Mouse (Mus musculus) forebrain, postnatal 0 days (tissue): ENCODE results near the gene Ift80. TPM values are rescaled to one million over a fixed set of nuclear protein-coding genes. Genes with fewer than 3 reads are reported as not detected.

Source experiments
- ATAC-seq: fragments of 200-750 bp; cut with Nextera tagmentation; 2 replicates; pipeline ENCODE4 v1.8.0; 2017; ENCODE audit warnings: mild to moderate bottlenecking, moderate library complexity
- DNase-seq: peaks from one replicate; pipeline ENCODE4 v3.0.0-alpha.2; 2015
- H3K27ac ChIP-seq: fragments of 300-500 bp; sonication (generic); 2 replicates; pipeline ENCODE4 v1.5.1; 2014; ENCODE audit warnings: low read depth, mild to moderate bottlenecking, antibody characterized with exemption, low read length, moderate library complexity, mixed read lengths
- H3K27me3 ChIP-seq: fragments of 300-500 bp; sonication (generic); 2 replicates; pipeline ENCODE4 v1.6.1; 2014; ENCODE audit warnings: mild to moderate bottlenecking, low read length, mixed read lengths; ENCODE audit not compliant: insufficient read depth
- H3K36me3 ChIP-seq: fragments of 300-500 bp; sonication (generic); 2 replicates; pipeline ENCODE4 v1.6.1; 2014; ENCODE audit warnings: mild to moderate bottlenecking, moderate library complexity; ENCODE audit not compliant: insufficient read depth
- H3K4me1 ChIP-seq: fragments of 300-500 bp; sonication (generic); 2 replicates; pipeline ENCODE4 v1.6.1; 2014; ENCODE audit warnings: antibody characterized with exemption; ENCODE audit not compliant: insufficient read depth
- H3K4me2 ChIP-seq: fragments of 300-500 bp; sonication (generic); 2 replicates; pipeline ENCODE4 v1.6.1; 2014; ENCODE audit warnings: low read depth, mild to moderate bottlenecking, moderate library complexity
- H3K4me3 ChIP-seq: fragments of 300-500 bp; sonication (generic); 2 replicates; pipeline ENCODE4 v1.5.1; 2014; ENCODE audit warnings: low read depth, low read length, mixed read lengths
- H3K9ac ChIP-seq: fragments of 300-500 bp; sonication (generic); 2 replicates; pipeline ENCODE4 v1.6.1; 2014; ENCODE audit warnings: mild to moderate bottlenecking
- H3K9me3 ChIP-seq: fragments of 300-500 bp; sonication (generic); 2 replicates; pipeline ENCODE4 v1.6.1; 2016; ENCODE audit warnings: low read length
- CTCF ChIP-seq: sonication (generic); IDR thresholded peaks from 2 replicates; pipeline ENCODE4 v1.5.1; 2016; ENCODE audit warnings: antibody characterized with exemption, control low read depth, low read depth
- WGBS: fragments of 180-500 bp; shearing (Covaris S2); extraction: QIAGEN DNeasy Blood & Tissue Kit; methylation state at CpG from one replicate; pipeline ENCODE4 v1.1.7; 2014; 5-methylcytosine and 5-hydroxymethylcytosine counted together
- polyA plus RNA-seq: library from polyadenylated mRNA; unstranded; fragments of >200 nt; fragmentation: Nextera tagmentation; extraction: Ambion mirVana; gene quantifications from 2 replicates; pipeline ENCODE4 v1.2.1, GENCODE M21; 2015
- total RNA-seq: library from RNA; depleted of rRNA; stranded (reverse); fragments of >200 nt; gene quantifications from 2 replicates; pipeline ENCODE4 v1.2.3, GENCODE M21; 2014

Gene Ift80
- total and polyA plus RNA-seq, 2 experiments from 2014 or later: 3.8 to 8.9 TPM

DNA sequence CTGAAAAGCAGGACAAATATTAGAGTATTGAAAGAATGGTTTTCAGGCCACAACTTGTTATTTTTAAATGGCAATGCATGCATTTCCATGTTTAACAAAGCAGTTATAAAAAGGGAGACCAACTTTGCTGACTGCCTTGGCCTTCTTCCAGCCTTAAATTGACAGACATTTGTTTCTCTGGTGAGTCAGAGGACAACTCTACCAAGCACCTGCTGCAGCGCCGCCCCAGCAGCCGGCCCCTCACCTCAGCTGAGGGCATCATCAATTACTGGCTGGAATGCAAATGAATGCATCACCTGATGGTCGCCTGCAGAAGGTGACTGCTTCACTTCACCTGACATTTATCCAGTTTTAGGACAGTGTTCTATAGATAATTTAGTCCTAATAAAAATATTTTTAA lies 108.9 kb downstream of the Ift80 start:
- DNase-seq: no peak
- no peak overlapping the region for H3K27ac ChIP-seq
- 0 out of 2 replicates have a peak, but pooled peaks cover 3% of the 10 kb centered on the region for H3K36me3 ChIP-seq
- H3K9ac ChIP-seq: no peak overlapping the region
- H3K4me2 ChIP-seq: no peak overlapping the region
- no peak for ATAC-seq
- no peaks in the 10 kb centered on the region for H3K27me3 ChIP-seq
- no peak overlapping the region for H3K4me3 ChIP-seq
- WGBS: 42% methylated on average over 4 of the region's 4 CpGs
- no peak for TF ChIP-seq CTCF
- no peaks in the 10 kb centered on the region for H3K4me1 ChIP-seq
- no peaks in the 10 kb centered on the region for H3K9me3 ChIP-seq

DNA sequence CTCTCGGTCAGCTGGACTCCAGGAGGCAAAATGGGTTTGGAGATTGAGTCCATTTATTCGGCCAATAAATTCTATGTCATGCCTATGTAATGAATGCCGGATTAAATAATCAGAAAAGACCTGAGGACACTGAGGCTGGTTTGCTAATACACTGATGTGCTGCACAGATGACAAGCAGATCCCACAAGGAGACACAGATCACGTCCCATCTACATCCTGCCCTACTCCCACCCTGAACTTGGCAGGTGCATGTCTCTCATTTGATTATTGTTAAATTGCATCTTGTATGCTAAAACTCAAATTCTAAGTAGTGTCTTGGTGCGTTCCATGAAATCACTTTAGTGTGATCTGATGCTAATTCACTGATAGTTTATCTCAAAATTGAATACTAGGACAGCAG lies 117.5 kb downstream of the Ift80 start:
- no peak for ATAC-seq
- whole genome bisulfite sequencing: 91% methylated on average over 5 of the region's 5 CpGs
- no peak for TF ChIP-seq CTCF

DNA sequence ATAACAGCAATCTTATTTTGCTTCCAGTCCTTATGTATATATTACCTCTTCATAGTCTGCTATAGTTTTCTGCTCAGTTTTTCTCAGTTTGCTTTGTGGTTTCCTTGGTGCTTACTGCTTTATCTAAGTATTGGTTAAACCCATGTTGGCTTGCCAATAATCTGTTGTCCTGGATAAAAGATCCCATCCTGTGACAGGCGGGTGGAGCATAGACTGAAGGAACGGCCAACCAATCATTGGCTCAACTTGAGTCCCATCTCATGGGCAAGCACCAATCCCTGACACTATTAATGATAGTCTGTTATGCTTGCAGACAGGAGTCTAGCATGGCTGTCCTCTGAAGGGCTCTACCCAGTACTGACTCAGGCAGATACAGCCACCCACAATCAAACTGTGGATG lies 130.3 kb downstream of the Ift80 start:
- no peak overlapping the region for H3K4me2 ChIP-seq
- WGBS: 94% methylated on average over 2 of the region's 2 CpGs
- peaks cover 6% of the 10 kb centered on the region for H3K4me1 ChIP-seq
- ATAC-seq: no peak
- no peak for DNase-seq
- TF ChIP-seq CTCF: no peak
- H3K27ac ChIP-seq: no peak overlapping the region
- H3K9me3 ChIP-seq: no peaks in the 10 kb centered on the region
- no peak overlapping the region for H3K4me3 ChIP-seq
- H3K9ac ChIP-seq: no peak overlapping the region
- H3K27me3 ChIP-seq: no peaks in the 10 kb centered on the region
- no peaks in the 10 kb centered on the region for H3K36me3 ChIP-seq

More for the DNA sequence above, 117.5 kb downstream of the Ift80 start:
- no peaks in the 10 kb centered on the region for H3K27me3 ChIP-seq
- no peaks in the 10 kb centered on the region for H3K4me1 ChIP-seq
- no peaks in the 10 kb centered on the region for H3K9me3 ChIP-seq
- no peak overlapping the region for H3K9ac ChIP-seq
- H3K36me3 ChIP-seq: no peaks in the 10 kb centered on the region
- no peak for DNase-seq
- no peak overlapping the region for H3K4me3 ChIP-seq
- H3K4me2 ChIP-seq: no peak overlapping the region
- H3K27ac ChIP-seq: no peak overlapping the region

DNA sequence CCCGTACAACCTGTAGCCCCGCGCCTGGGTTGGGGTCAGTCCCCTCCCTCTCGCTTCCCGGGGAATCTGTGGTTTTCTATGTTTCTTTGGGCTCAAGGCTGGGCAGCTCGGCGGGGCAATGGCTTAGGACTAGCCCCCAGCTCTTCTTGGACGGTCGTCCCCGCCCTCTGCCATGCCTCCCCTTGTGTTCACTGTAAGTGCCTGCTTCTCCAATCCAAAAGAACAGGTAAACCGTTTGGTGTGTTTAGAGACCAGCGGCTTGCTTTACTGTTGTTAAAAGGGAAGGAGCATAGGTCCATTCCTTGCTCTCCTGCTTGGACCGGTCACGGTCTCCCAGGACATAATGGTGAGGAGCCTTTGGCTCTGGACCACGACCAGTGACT lies 133.8 kb downstream of the Ift80 start:
- Histone ChIP-seq H3K4me1 (peaks cover 6% of the 10 kb centered on the region), H3K27me3 (no peaks in the 10 kb centered on the region), H3K27ac (no peak overlapping the region), H3K9ac (peak overlapping the region; percentile 68), H3K4me3 (peak overlapping the region; percentile 78), H3K36me3 (no peaks in the 10 kb centered on the region), H3K9me3 (no peaks in the 10 kb centered on the region), H3K4me2 (peak overlapping the region; percentile 94)
- TF ChIP-seq CTCF: no peak
- DNase-seq (peak; percentile 34), ATAC-seq (peak; percentile 10)
- 4% methylated on average over 15 of the region's 15 CpGs for WGBS

DNA sequence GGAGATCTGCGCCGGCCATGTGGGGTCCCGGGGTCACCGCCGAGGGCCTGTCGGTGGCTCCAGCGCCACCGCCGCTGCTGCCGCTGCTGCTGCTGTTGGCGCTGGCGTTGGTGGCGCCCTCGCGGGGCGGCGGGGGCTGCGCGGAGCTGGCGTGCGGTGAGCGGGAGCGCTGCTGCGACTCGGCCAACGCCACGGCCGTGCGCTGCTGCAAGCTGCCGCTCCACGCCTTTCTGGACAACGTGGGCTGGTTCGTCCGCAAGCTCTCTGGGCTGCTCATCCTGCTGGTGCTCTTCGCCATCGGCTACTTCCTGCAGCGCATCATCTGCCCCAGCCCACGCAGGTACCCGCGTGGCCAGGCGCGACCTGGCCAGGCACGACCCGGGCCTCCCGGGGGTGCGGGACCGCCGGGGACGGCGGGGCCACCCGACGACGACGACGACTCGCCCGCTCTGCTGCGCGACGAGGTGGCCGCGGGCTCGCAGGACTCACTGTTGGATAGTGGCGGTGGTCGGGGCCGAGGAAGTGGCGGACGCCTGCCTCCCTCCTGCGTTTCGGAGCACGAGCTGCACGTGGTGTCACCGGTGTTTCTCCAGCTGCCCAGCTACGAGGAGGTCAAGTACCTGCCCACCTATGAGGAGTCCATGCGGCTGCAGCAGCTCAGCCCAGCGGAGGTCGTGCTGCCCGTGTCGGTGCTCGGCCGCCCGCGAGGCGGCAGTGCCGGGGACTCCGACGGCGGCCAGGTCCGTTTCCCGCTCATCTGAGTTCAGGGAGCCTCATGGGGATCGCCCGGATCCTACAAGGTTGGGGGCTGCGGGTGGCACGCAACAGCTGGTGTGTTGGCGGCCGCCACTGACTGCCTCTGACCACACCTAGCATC lies 134.4 kb downstream of the Ift80 start:
- DNase-seq (peak; percentile 73), ATAC-seq (peak; percentile 86)
- Histone ChIP-seq H3K27ac (peak overlapping the region; percentile 17; the same call in 1 of the 2 replicates), H3K9me3 (no peaks in the 10 kb centered on the region), H3K36me3 (no peaks in the 10 kb centered on the region), H3K9ac (peak overlapping the region; percentile 68), H3K27me3 (no peaks in the 10 kb centered on the region), H3K4me3 (peak overlapping the region; percentile 78), H3K4me1 (peaks cover 6% of the 10 kb centered on the region), H3K4me2 (peak overlapping the region; percentile 94)
- TF ChIP-seq CTCF: peak; percentile 60
- WGBS: 2% methylated on average over 95 of the region's 96 CpGs

DNA sequence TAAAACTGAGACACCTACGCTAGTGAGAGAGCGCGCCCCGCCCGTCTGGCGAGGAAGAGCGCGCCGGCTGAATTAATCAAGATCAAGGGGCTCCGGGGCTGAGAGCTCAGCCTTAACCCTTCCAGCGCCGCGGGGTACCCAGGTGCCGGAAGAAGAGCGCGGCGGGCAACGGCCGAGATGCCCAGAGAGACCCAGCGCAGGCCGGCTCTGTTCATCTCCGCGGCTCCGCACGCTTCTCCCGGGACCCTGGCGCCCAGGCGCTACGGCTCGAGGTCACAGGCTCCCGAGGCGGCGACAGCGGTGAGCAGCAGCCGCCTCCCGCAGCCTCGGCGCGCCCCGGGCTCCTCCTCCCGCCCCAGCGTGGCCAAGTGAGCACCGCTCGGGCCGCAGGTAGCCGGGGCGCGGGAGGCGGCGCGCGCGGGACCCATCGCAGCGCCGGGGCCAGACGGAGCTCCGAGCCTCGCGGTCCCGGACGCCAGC lies 135.1 kb downstream of the Ift80 start, which contains the start of gene 1110032F04Rik:
TSS of gene 1110032F04Rik (plus strand) at position 376 of the 480 bp plus-strand sequence.
- Histone ChIP-seq H3K36me3 (no peaks in the 10 kb centered on the region), H3K4me1 (peaks cover 6% of the 10 kb centered on the region), H3K27ac (peak within 1 kb of the TSS; percentile 17; the same call in 1 of the 2 replicates), H3K4me2 (peak within 1 kb of the TSS; percentile 94), H3K9me3 (no peaks in the 10 kb centered on the region), H3K4me3 (peak within 1 kb of the TSS; percentile 78), H3K27me3 (no peaks in the 10 kb centered on the region), H3K9ac (peak within 1 kb of the TSS; percentile 68)
- ATAC-seq: peak; percentile 75
- no peak for TF ChIP-seq CTCF
- DNase-seq: peak; percentile 64
- under 1% methylated on average over 60 of the region's 62 CpGs for WGBS

DNA sequence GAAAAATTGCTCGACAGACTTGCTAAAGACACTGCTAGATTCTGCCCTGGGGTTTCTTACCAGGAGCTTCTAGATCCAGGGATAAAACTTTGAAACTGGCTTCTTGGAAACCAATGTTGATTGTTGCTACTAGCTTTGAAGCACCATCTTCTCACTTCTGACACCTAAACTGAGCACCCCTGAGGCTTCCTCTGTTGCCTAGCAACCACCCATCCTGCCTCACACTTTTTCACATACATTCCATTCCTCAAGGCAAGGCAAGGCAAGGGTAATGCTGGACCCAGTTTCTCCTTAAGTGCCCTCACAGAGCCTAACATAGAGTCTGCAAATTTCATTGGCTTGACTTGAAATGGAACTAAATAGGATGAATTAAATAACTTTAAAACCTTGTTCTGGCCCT lies 152.0 kb downstream of the Ift80 start:
- DNase-seq (no peak), ATAC-seq (no peak)
- no peak overlapping the region for H3K4me3 ChIP-seq
- WGBS: 87% methylated on average over 1 of the region's 1 CpGs
- H3K4me2 ChIP-seq: no peak overlapping the region
- TF ChIP-seq CTCF: no peak
- H3K27me3 ChIP-seq: no peaks in the 10 kb centered on the region
- no peak overlapping the region for H3K27ac ChIP-seq
- no peaks in the 10 kb centered on the region for H3K36me3 ChIP-seq
- H3K9ac ChIP-seq: no peak overlapping the region
- no peaks in the 10 kb centered on the region for H3K9me3 ChIP-seq
- H3K4me1 ChIP-seq: no peaks in the 10 kb centered on the region
